Mouse (Mus musculus): ENCODE results near the gene Ipcef1. TPM values are rescaled to one million over a fixed set of nuclear protein-coding genes. Genes with fewer than 3 reads are reported as not detected.
"Not testable (repeated sequence)": the region's sequence is repeated elsewhere in the genome, so short reads cannot be mapped to it uniquely, and the experiment has no call there.

Ipcef1 gene
- polyA plus RNA-seq, 1 experiment from 2014 or later, result 0.48 TPM

DNA sequence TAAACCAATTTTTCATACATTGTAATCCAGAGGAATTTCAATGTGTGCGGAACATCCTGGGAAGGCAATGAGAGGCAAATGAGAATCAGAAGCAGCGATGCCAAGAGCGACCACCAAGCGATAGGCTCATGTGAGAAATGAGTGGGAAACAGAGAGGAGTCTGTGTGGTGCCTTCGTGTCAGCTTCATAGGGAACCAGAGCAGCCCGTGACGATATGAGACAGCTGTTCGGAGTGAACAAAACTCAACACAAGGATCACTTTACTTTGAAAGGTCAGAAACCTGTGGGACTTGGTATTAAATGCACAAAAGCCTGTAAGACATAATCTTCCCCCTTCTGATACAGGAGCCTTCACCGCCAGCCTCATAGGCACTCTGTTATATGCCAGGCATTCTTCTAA is 31.7 kb downstream of the Ipcef1 start:
- Histone ChIP-seq H3K9ac (no peak overlapping the region), H3K36me3 (no peaks in the 10 kb centered on the region), H3K9me3 (replicated peaks) (no peaks in the 10 kb centered on the region), H3K4me3 (no peak overlapping the region), H3K27ac (no peak overlapping the region), H3K4me2 (replicated peaks) (no peak overlapping the region), H3K27me3 (no peaks in the 10 kb centered on the region), H3K4me1 (no peaks in the 10 kb centered on the region)
- ATAC-seq (ENCODE audit: low FRiP score), result no peak
- WGBS, result 83% methylated on average over 9 of the region's 9 CpGs

DNA sequence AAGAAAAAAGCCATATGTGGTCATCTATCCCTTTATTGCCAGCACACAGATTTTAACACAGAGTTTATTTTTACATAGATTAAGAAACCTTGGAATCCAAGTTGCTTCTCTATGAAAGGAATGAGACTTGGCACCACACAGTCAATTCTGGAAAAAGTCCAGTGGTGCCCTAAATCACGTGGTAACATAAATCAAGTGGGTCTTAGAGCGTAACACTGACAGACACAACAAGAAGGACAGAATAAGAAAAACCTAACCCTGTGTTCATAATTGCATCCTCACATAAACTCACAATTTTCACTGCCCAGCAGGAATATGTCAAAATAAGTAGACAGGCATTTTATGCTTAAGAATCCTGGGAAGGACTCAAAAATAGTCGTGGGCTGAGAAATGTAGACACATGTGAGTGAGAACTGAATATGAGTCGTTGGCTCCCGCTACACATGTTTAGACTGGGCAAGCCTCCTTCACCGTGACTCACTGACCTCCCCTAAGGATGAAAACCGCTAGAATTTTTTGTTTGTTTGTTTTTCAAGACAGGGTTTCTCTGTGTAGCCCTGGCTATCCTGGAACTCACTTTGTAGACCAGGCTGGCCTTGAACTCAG is 32.4 kb downstream of the Ipcef1 start:
- Histone ChIP-seq H3K36me3 (no peaks in the 10 kb centered on the region), H3K9me3 (replicated peaks) (no peaks in the 10 kb centered on the region), H3K27me3 (no peaks in the 10 kb centered on the region), H3K9ac (no peak overlapping the region), H3K4me1 (no peaks in the 10 kb centered on the region), H3K27ac (no peak overlapping the region), H3K4me3 (no peak overlapping the region), H3K4me2 (replicated peaks) (no peak overlapping the region)
- ATAC-seq (ENCODE audit: low FRiP score), result no peak
- 77% methylated on average over 7 of the region's 7 CpGs for WGBS

DNA sequence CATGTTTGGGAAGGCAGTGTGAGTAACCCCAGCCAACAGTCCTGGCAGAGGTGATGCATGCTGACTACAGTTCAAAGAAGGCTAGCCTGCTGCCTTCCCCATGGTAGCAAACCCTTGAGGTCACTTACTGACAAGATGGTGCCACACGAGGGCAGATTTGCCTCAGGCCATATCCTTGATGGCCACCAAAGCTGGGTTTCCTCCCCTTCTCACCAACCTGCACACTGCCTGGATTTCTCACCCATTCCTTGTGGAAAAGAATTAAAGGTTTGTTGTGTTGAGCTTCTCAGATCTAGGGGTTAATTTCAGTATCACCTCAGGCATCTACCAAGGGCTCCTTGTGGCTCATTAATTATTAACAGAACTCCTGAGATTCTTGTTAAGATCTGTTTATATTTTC is 37.1 kb downstream of the Ipcef1 start:
- Histone ChIP-seq H3K4me1 (no peaks in the 10 kb centered on the region), H3K4me3 (no peak overlapping the region), H3K27me3 (no peaks in the 10 kb centered on the region), H3K9ac (no peak overlapping the region), H3K9me3 (replicated peaks) (no peaks in the 10 kb centered on the region), H3K27ac (no peak overlapping the region), H3K4me2 (replicated peaks) (no peak overlapping the region), H3K36me3 (no peaks in the 10 kb centered on the region)
- ATAC-seq (ENCODE audit: low FRiP score), result no peak
- WGBS, result 50% methylated on average over 1 of the region's 1 CpGs

DNA sequence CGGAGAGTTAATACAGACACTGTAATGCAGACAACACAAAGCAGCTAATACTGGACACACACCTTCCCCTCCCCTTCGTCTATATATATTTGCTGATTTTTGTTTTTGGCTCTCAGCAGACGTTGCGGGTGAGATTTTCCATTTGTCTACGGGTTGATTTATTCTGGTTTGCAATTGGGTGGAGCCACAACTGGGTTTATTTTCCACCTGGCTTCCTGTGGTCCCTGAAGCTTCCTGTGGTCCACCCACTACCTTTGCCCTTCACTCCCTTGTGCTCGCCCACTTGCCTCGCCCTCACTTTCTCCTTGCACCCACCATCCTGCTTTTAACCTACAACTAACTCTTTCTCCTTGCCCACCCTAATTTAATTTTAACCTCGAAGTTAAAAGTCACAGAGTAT is 41.7 kb downstream of the Ipcef1 start:
- Histone ChIP-seq H3K9me3 (replicated peaks) (no peaks in the 10 kb centered on the region), H3K27me3 (no peaks in the 10 kb centered on the region), H3K4me1 (no peaks in the 10 kb centered on the region), H3K36me3 (no peaks in the 10 kb centered on the region), H3K27ac (no peak overlapping the region), H3K4me3 (no peak overlapping the region), H3K4me2 (replicated peaks) (no peak overlapping the region), H3K9ac (no peak overlapping the region)
- ATAC-seq (ENCODE audit: low FRiP score), result no peak
- 89% methylated on average over 8 of the region's 8 CpGs for WGBS

DNA sequence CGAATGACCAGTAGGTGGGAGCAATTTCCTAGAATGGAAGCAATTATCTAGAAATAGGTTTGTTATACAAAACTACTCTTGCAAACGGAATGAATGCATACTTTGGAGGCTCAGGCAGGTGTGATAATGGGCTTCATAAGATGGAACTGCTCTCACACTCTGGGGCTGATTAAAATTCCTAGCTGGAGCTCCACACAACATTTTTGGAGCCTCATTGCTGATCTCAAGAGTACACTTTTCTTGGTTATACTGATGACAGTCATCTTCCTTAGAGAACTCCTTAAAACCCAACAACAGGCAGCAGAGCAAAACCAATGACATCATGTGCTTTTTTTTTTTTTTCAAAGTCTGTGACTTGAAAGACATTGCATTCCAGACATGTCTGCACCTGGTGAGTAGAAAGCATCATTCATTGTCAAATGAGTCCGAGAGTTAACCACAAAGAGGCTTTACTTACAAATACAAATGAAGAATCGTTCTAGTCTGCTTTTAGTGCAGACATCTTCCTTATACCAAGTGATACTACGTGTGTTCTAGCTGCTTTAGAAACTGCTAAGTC is 47.2 kb downstream of the Ipcef1 start:
- Histone ChIP-seq H3K4me1 (no peaks in the 10 kb centered on the region), H3K9ac (no peak overlapping the region), H3K9me3 (replicated peaks) (no peaks in the 10 kb centered on the region), H3K27ac (no peak overlapping the region), H3K27me3 (no peaks in the 10 kb centered on the region), H3K4me3 (no peak overlapping the region), H3K4me2 (replicated peaks) (no peak overlapping the region), H3K36me3 (no peaks in the 10 kb centered on the region)
- 63% methylated on average over 5 of the region's 5 CpGs for WGBS
- ATAC-seq (ENCODE audit: low FRiP score), result no peak

DNA sequence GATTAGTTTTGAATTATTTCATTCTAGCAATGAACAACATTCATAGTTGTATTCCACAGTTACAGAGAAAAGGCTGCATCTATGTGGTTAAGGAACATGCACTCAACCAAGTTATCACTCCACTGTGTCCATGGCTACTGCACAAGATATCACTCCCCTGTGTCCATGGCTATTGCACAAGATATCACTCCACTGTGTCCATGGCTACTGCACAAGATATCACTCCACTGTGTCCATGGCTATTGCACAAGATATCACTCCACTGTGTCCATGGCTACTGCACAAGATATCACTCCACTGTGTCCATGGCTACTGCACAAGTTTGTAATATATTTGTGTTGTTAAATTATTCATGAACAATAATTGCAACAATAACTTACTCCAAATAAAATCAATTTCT is 48.4 kb downstream of the Ipcef1 start:
- not testable (repeated sequence) for H3K36me3 ChIP-seq; H3K9ac ChIP-seq; ATAC-seq (ENCODE audit: low FRiP score); H3K4me2 ChIP-seq (replicated peaks); H3K4me3 ChIP-seq; H3K27ac ChIP-seq; H3K9me3 ChIP-seq (replicated peaks); H3K27me3 ChIP-seq; H3K4me1 ChIP-seq

DNA sequence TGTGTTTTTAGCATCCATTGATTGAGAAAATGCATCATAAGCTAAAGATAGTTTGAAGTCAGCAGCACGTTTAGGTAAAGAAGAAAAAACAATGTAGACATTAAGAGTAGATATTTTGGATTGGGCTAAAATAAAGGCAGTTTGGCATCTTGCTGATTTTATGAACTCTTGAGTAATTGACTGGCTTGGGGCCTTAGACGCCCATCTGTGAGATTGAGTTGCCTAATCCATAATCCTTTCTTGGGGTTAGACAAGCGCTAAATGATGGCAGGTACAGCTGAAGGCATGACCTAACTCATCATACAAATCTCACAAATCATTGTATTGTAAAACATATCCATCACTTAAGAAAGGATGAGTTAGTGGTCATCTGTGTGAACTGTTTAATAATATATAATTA is 52.9 kb downstream of the Ipcef1 start:
- Histone ChIP-seq H3K36me3 (no peaks in the 10 kb centered on the region), H3K9ac (no peak overlapping the region), H3K4me1 (no peaks in the 10 kb centered on the region), H3K4me2 (replicated peaks) (no peak overlapping the region), H3K9me3 (replicated peaks) (no peaks in the 10 kb centered on the region), H3K4me3 (no peak overlapping the region), H3K27ac (no peak overlapping the region), H3K27me3 (no peaks in the 10 kb centered on the region)
- ATAC-seq (ENCODE audit: low FRiP score), result no peak
- WGBS, result 85% methylated on average over 3 of the region's 3 CpGs

DNA sequence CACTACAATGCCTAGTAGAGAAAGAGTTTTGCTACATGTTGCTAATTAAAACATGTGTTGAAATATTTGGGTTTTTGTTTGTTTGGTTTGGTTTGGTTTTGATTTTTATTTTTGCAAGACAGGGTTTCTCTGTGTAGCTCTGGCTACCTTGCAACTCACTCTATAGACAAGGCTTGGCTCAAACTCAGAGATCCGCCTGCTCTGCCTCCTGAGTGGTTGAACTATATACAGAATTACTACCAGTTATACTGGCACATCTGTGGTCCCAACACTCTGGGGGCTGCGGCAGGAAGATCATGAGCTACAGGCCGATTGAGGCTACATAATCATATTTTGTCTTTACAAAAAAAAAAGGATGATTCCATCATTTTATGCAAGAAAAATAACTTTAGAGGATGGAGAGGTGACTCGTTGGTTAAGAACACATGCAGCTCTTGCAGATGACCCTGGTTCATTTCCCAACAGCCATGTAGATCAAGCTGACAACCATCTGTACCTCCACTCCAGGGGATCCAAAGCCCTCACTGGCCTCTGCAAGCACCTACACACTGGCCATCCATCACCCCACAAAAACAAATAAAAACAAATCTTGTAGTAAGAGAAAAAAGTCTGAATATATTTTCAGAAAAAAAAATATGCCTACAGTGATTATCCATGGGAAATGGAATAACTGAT is 53.6 kb downstream of the Ipcef1 start:
- H3K4me1 ChIP-seq, result no peaks in the 10 kb centered on the region
- H3K4me2 ChIP-seq (replicated peaks), result no peak overlapping the region
- WGBS, result 90% methylated on average over 4 of the region's 4 CpGs
- H3K9ac ChIP-seq, result no peak overlapping the region
- no peak for ATAC-seq (ENCODE audit: low FRiP score)
- no peaks in the 10 kb centered on the region for H3K9me3 ChIP-seq (replicated peaks)
- no peak overlapping the region for H3K27ac ChIP-seq
- H3K36me3 ChIP-seq, result no peaks in the 10 kb centered on the region
- no peak overlapping the region for H3K4me3 ChIP-seq
- no peaks in the 10 kb centered on the region for H3K27me3 ChIP-seq

DNA sequence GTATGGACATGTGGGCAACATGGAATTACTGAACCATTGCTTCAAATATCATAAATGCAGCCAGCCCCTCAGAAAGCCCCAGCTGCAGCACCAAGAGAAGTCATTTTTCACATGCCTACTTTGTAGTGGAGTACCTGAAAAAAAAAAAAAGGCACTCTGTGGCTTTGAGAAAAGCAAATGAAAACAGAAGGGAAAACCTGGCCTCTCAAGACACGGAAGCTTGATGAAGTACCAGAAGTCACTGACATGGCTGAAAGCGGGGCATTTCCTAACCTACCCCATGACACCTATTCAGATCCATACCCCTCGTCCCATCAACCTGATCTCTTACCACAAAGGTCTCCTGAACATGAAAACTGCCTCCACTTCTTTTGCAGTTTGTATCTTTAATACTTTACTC is 55.4 kb downstream of the Ipcef1 start:
- H3K36me3 ChIP-seq, result no peaks in the 10 kb centered on the region
- H3K27ac ChIP-seq, result no peak overlapping the region
- no peak overlapping the region for H3K4me3 ChIP-seq
- H3K4me2 ChIP-seq (replicated peaks), result no peak overlapping the region
- ATAC-seq (ENCODE audit: low FRiP score), result no peak
- no peaks in the 10 kb centered on the region for H3K4me1 ChIP-seq
- H3K9me3 ChIP-seq (replicated peaks), result no peaks in the 10 kb centered on the region
- H3K27me3 ChIP-seq, result no peaks in the 10 kb centered on the region
- H3K9ac ChIP-seq, result no peak overlapping the region
- WGBS, result 76% methylated on average over 3 of the region's 3 CpGs

DNA sequence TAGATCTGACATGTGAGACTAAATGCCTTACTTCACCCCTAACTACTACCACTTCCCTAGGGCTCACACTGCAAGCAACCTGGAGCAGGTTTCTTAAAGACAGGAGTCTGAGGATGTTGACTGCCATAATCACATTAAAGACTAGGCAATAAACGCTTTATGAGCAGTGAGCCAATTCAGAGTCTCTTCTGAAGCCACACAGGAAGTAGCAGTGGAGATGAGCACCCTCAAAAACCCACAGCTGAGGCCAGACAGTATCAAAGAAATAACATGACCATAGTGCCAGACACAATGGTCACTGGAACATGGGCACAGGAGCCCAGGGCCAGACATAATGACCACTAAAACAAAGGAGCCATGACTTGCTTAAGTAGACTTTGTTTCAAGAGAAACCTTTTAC is 63.7 kb downstream of the Ipcef1 start:
- H3K4me1 ChIP-seq, result no peaks in the 10 kb centered on the region
- H3K4me3 ChIP-seq, result no peak overlapping the region
- H3K27ac ChIP-seq, result no peak overlapping the region
- no peak overlapping the region for H3K4me2 ChIP-seq (replicated peaks)
- no peaks in the 10 kb centered on the region for H3K9me3 ChIP-seq (replicated peaks)
- H3K27me3 ChIP-seq, result no peaks in the 10 kb centered on the region
- ATAC-seq (ENCODE audit: low FRiP score), result no peak
- WGBS, result 86% methylated on average over 1 of the region's 1 CpGs
- no peaks in the 10 kb centered on the region for H3K36me3 ChIP-seq
- H3K9ac ChIP-seq, result no peak overlapping the region

DNA sequence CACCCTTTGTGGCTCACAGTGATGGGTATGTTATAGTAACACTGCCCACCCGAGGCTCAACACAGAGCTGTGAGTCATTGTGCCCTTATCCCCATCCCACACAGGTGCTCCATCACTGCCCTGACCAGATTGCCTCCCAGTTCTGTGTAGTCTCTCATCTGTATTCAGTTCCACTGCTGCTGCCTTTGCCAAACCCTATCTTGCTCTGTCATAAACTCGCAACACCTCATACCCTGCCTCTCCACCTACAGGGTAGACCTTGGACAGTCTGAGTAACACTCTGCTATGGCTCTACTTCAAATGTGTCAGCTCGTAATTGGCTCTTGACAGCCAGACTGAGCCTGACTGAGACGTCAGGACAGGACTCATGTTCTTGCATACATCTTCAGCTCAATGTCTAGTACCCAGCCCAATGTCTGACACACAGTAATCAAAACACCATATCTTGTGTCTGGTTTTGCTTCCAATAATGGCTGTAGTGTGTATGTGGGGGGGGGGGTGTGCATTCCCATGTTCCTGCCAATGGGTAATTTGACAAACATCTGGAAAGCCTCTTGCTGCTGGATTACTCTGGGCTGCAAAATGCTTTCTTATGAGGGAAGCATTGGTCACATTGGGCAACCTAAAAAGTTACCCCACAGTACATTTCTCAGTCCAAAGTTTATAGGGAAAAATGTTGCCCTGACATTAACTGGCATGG is 64.7 kb downstream of the Ipcef1 start:
- 82% methylated on average over 4 of the region's 4 CpGs for WGBS
- no peak overlapping the region for H3K27ac ChIP-seq
- H3K36me3 ChIP-seq, result no peaks in the 10 kb centered on the region
- no peaks in the 10 kb centered on the region for H3K4me1 ChIP-seq
- no peak overlapping the region for H3K9ac ChIP-seq
- no peak for ATAC-seq (ENCODE audit: low FRiP score)
- H3K4me3 ChIP-seq, result no peak overlapping the region
- no peaks in the 10 kb centered on the region for H3K27me3 ChIP-seq
- H3K4me2 ChIP-seq (replicated peaks), result no peak overlapping the region
- H3K9me3 ChIP-seq (replicated peaks), result no peaks in the 10 kb centered on the region

DNA sequence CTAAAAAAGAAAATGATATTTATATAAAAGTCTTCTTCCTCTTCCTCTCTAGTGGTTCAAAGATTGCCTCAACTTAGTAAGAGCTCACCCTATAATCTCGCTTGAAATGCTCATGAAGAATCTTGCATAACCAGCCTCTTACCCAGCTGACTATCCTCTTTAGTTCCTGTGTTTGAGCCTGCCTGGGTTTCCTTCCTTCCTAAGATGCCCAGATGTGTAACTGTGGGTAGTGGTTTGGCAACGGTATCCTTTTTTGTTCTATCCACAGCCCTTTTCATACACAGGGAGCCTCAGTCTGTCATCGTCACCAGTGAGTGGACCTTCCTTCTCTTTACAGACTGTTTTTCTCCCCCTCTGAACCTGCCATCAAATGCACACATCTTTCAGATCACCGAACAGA is 66.0 kb downstream of the Ipcef1 start:
- no peaks in the 10 kb centered on the region for H3K36me3 ChIP-seq
- ATAC-seq (ENCODE audit: low FRiP score), result no peak
- no peaks in the 10 kb centered on the region for H3K27me3 ChIP-seq

DNA sequence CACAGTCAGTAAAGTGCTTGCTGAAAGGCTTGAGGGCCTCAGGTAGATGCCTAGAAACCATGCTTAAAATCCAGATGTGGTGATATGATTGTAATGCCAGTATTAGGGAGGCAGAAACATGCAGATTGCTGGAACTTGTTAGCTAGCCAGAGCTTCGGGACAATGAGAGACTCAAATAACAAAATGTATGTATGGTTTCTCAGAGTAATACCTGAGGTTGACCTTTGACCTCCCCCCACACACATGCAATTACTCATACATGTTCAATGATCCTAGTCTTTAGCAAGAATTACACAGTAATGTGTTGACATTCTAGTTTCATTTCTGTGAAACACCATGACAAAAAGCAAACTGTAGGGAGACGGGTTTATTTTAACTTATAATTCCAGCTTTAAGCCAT is 68.8 kb downstream of the Ipcef1 start:
- WGBS, result 87% methylated on average over 2 of the region's 2 CpGs
- no peaks in the 10 kb centered on the region for H3K36me3 ChIP-seq
- no peaks in the 10 kb centered on the region for H3K4me1 ChIP-seq
- H3K9me3 ChIP-seq (replicated peaks), result no peaks in the 10 kb centered on the region
- no peak overlapping the region for H3K4me3 ChIP-seq
- H3K9ac ChIP-seq, result no peak overlapping the region
- no peak overlapping the region for H3K27ac ChIP-seq
- no peak overlapping the region for H3K4me2 ChIP-seq (replicated peaks)
- H3K27me3 ChIP-seq, result no peaks in the 10 kb centered on the region
- no peak for ATAC-seq (ENCODE audit: low FRiP score)

More for the DNA sequence above, 66.0 kb downstream of the Ipcef1 start:
- H3K4me1 ChIP-seq, result no peaks in the 10 kb centered on the region
- H3K27ac ChIP-seq, result no peak overlapping the region
- H3K4me3 ChIP-seq, result no peak overlapping the region
- 88% methylated on average over 4 of the region's 4 CpGs for WGBS
- no peaks in the 10 kb centered on the region for H3K9me3 ChIP-seq (replicated peaks)
- no peak overlapping the region for H3K9ac ChIP-seq
- no peak overlapping the region for H3K4me2 ChIP-seq (replicated peaks)

All from hindbrain, embryonic 12.5 days (tissue).